Mouse (Mus musculus) midbrain, postnatal 0 days (tissue): ENCODE measurements around the gene Gm42906. TPM values are rescaled to one million over a fixed set of nuclear protein-coding genes. Genes with fewer than 3 reads are reported as not detected.

ENCODE experiments used
- ATAC-seq: fragments of 200-750 bp; cut with Nextera tagmentation; 2 replicates; pipeline ENCODE4 v1.8.0; 2017; ENCODE audit warnings: moderate number of reproducible peaks, mild to moderate bottlenecking, moderate TSS enrichment, moderate library complexity; ENCODE audit not compliant: low FRiP score
- DNase-seq: peaks from one replicate; pipeline ENCODE4 v3.0.0-alpha.2; 2015; ENCODE audit warnings: low spot score
- H3K27ac ChIP-seq: fragments of 300-500 bp; sonication (generic); 2 replicates; pipeline ENCODE4 v1.5.1; 2014; ENCODE audit warnings: low read depth, mild to moderate bottlenecking, low read length, mixed read lengths
- H3K27me3 ChIP-seq: fragments of 300-500 bp; sonication (generic); 2 replicates; pipeline ENCODE4 v1.6.1; 2014; ENCODE audit warnings: low read length, control low read depth, mixed read lengths; ENCODE audit not compliant: insufficient read depth
- H3K36me3 ChIP-seq: fragments of 300-500 bp; sonication (generic); 2 replicates; pipeline ENCODE4 v1.6.1; 2014; ENCODE audit warnings: low read length, control low read depth, mixed read lengths; ENCODE audit not compliant: insufficient read depth
- H3K4me1 ChIP-seq: fragments of 300-500 bp; sonication (generic); 2 replicates; pipeline ENCODE4 v1.6.1; 2014; ENCODE audit warnings: mild to moderate bottlenecking, control low read depth, antibody characterized with exemption, low read length, mixed read lengths; ENCODE audit not compliant: insufficient read depth
- H3K4me2 ChIP-seq: fragments of 300-500 bp; sonication (generic); 2 replicates; pipeline ENCODE4 v1.6.1; 2014; ENCODE audit warnings: low read depth, mild to moderate bottlenecking, low read length, mixed read lengths; ENCODE audit not compliant: poor library complexity, severe bottlenecking
- H3K4me3 ChIP-seq: fragments of 300-500 bp; sonication (generic); 2 replicates; pipeline ENCODE4 v1.5.1; 2014; ENCODE audit warnings: low read depth, mild to moderate bottlenecking, low read length, moderate library complexity
- H3K9ac ChIP-seq: fragments of 300-500 bp; sonication (generic); replicated peaks from 2 replicates; pipeline ENCODE4 v1.6.1; 2014; ENCODE audit warnings: mild to moderate bottlenecking, low read length, moderate library complexity, mixed read lengths; ENCODE audit not compliant: poor library complexity, severe bottlenecking
- H3K9me3 ChIP-seq: fragments of 300-500 bp; sonication (generic); 2 replicates; pipeline ENCODE4 v1.6.1; 2016; ENCODE audit warnings: low read length, control low read depth
- CTCF ChIP-seq: IDR thresholded peaks from 2 replicates; pipeline ENCODE4 v1.5.1; 2016; ENCODE audit warnings: antibody characterized with exemption, mild to moderate bottlenecking
- WGBS: fragments of 180-500 bp; shearing (Covaris S2); extraction: QIAGEN DNeasy Blood & Tissue Kit; methylation state at CpG from one replicate; pipeline ENCODE4 v1.1.7; 2014; 5-methylcytosine and 5-hydroxymethylcytosine counted together
- polyA plus RNA-seq: library from polyadenylated mRNA; unstranded; fragments of >200 nt; fragmentation: Nextera tagmentation; extraction: Ambion mirVana; gene quantifications from 2 replicates; pipeline ENCODE4 v1.2.1, GENCODE M21; 2015
- total RNA-seq: library from RNA; depleted of rRNA; stranded (reverse); fragments of >200 nt; gene quantifications from 2 replicates; pipeline ENCODE4 v1.2.3, GENCODE M21; 2014

The Gm42906 gene
- total and polyA plus RNA-seq, 2 experiments from 2014 or later: not detected

DNA sequence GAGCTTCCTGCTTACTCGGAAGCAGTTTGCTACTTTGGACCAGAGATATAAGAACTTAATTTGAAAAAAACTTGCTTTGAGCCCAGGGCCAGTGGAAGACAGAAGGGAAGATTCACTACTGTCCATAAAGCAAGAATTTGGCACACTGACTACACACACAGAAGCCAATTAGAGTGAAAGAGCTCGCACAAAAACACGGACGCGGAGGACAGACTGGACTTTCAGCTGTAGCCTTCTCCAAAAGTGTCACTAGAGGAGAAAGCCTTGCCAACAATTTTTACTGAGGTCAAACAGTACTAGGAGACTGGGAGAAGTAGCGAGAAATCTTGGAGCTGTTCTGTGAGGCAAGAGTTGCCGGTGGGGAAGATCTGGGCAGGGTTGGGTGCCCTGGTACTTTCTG lies 128.4 kb downstream of the Gm42906 start:
- Histone ChIP-seq H3K27ac (no peak overlapping the region), H3K9ac (no peak overlapping the region), H3K36me3 (no peaks in the 10 kb centered on the region), H3K4me1 (no peaks in the 10 kb centered on the region), H3K4me2 (no peak overlapping the region), H3K9me3 (no peaks in the 10 kb centered on the region), H3K27me3 (no peaks in the 10 kb centered on the region), H3K4me3 (no peak overlapping the region)
- 93% methylated on average over 7 of the region's 7 CpGs for WGBS
- ATAC-seq (no peak), DNase-seq (no peak)
- TF ChIP-seq CTCF: no peak

GRCm38 (mm10) chr5:151298371-151298770 lies 129.6 kb downstream of the Gm42906 start:
- TF ChIP-seq CTCF: no peak
- Histone ChIP-seq H3K27me3 (no peaks in the 10 kb centered on the region), H3K36me3 (no peaks in the 10 kb centered on the region), H3K4me3 (no peak overlapping the region), H3K4me1 (no peaks in the 10 kb centered on the region), H3K9me3 (no peaks in the 10 kb centered on the region), H3K27ac (no peak overlapping the region), H3K4me2 (no peak overlapping the region), H3K9ac (no peak overlapping the region)
- DNase-seq (no peak), ATAC-seq (no peak)
- WGBS: 69% methylated on average over 4 of the region's 4 CpGs

- Histone ChIP-seq H3K36me3 (no peaks in the 10 kb centered on the region), H3K4me3 (no peak overlapping the region), H3K9ac (no peak overlapping the region), H3K27me3 (no peaks in the 10 kb centered on the region), H3K9me3 (no peaks in the 10 kb centered on the region), H3K4me1 (no peaks in the 10 kb centered on the region), H3K4me2 (no peak overlapping the region), H3K27ac (no peak overlapping the region)
- DNase-seq (no peak), ATAC-seq (no peak)
- 73% methylated on average over 4 of the region's 4 CpGs for WGBS
- no peak for TF ChIP-seq CTCF
Observed at GRCm38 (mm10) chr5:151296244-151296643, 131.7 kb downstream of the Gm42906 start.

DNA sequence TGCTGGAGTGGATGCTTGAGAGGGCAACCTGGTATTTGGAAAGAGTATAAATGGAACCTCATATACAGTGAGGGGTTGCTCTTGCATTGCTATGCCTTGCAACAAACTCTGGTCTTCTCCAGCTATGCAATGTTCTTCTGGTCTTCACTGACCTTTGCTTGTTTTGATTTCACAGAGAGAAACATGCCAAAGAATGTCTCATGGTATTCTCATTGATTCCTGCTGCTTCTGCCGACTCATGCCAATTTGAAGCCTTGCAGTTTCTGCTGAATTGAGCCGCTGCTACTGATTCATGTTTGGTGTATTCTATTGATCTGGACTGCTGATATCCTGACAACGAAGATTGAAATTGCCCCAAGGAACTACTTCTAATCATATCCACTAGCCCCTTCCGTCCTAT lies 134.4 kb downstream of the Gm42906 start:
- Histone ChIP-seq H3K4me3 (no peak overlapping the region), H3K4me1 (no peaks in the 10 kb centered on the region), H3K27ac (no peak overlapping the region), H3K9ac (no peak overlapping the region), H3K9me3 (no peaks in the 10 kb centered on the region), H3K27me3 (no peaks in the 10 kb centered on the region), H3K4me2 (no peak overlapping the region), H3K36me3 (no peaks in the 10 kb centered on the region)
- ATAC-seq (no peak), DNase-seq (no peak)
- TF ChIP-seq CTCF: no peak
- 90% methylated on average over 4 of the region's 4 CpGs for WGBS

GRCm38 (mm10) chr5:151292310-151292709 lies 135.7 kb downstream of the Gm42906 start:
- H3K9ac ChIP-seq: no peak overlapping the region
- 18% methylated on average over 1 of the region's 1 CpGs for WGBS
- no peaks in the 10 kb centered on the region for H3K27me3 ChIP-seq
- H3K9me3 ChIP-seq: no peaks in the 10 kb centered on the region
- H3K4me1 ChIP-seq: no peaks in the 10 kb centered on the region
- no peak for ATAC-seq
- no peak overlapping the region for H3K4me2 ChIP-seq
- no peaks in the 10 kb centered on the region for H3K36me3 ChIP-seq
- peak; percentile 69 for TF ChIP-seq CTCF
- no peak for DNase-seq
- no peak overlapping the region for H3K4me3 ChIP-seq
- no peak overlapping the region for H3K27ac ChIP-seq

- H3K9me3 ChIP-seq: no peaks in the 10 kb centered on the region
- DNase-seq (no peak), ATAC-seq (no peak)
- H3K4me3 ChIP-seq: no peak overlapping the region
- H3K4me2 ChIP-seq: no peak overlapping the region
- H3K9ac ChIP-seq: no peak overlapping the region
- no peaks in the 10 kb centered on the region for H3K36me3 ChIP-seq
- no peaks in the 10 kb centered on the region for H3K4me1 ChIP-seq
- WGBS: 72% methylated on average over 1 of the region's 1 CpGs
- no peak overlapping the region for H3K27ac ChIP-seq
- TF ChIP-seq CTCF: no peak
- H3K27me3 ChIP-seq: no peaks in the 10 kb centered on the region
Observed at GRCm38 (mm10) chr5:151286331-151286730, 141.6 kb downstream of the Gm42906 start.

GRCm38 (mm10) chr5:151279531-151279930 lies 148.4 kb downstream of the Gm42906 start:
- H3K9me3 ChIP-seq: no peaks in the 10 kb centered on the region
- DNase-seq: no peak
- H3K27me3 ChIP-seq: no peaks in the 10 kb centered on the region
- ATAC-seq: no peak
- TF ChIP-seq CTCF: no peak
- H3K27ac ChIP-seq: no peak overlapping the region
- H3K4me1 ChIP-seq: no peaks in the 10 kb centered on the region
- no peak overlapping the region for H3K4me2 ChIP-seq
- 83% methylated on average over 7 of the region's 7 CpGs for WGBS
- H3K9ac ChIP-seq: no peak overlapping the region
- H3K36me3 ChIP-seq: no peaks in the 10 kb centered on the region
- no peak overlapping the region for H3K4me3 ChIP-seq
